Mouse (Mus musculus): ENCODE data around the gene Ptpru. TPM values are rescaled to one million over a fixed set of nuclear protein-coding genes. Genes with fewer than 3 reads are reported as not detected.
A peak's percentile ranks its signal among the peaks of the same experiment; 100 is the strongest.

Ptpru gene
- polyA plus RNA-seq, 1 experiment from 2014 or later = 10.5 TPM

DNA sequence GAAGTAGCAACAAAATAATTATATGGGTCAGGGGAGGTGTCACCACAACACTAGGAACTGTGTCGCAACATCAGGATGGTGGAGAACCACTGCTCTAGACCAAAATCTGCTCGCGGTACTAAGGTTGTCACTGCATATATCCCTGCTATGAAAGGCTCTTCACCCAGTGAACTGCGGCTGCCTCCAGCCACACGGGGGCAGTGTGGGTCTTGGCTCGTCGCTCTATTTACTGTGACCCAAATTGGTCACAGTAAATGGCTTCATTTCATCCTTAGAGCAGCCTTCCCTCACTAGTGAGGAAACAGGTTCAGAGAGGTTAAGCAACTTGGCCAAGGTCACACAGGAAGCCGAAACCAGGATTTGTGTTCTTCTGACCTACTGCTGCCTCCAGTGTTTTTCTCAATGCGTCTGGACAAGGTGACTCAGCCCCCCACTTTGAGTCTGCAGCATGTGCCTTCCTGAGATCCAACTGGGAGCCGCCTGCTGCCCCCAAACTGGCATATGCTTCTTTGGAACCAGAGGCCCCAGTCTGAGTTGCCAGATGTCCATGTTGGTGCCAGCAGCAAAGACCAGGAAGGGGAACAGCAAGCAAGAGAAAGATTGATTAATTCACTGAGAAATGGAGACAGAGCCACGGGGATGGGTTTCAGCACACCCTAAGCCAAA lies 114.5 kb downstream of the Ptpru start:
- WGBS = 53% methylated on average over 11 of the region's 11 CpGs
- H3K4me2 ChIP-seq = no peak overlapping the region
- H3K4me3 ChIP-seq (replicated peaks) = no peak overlapping the region
- H3K4me1 ChIP-seq = no peaks in the 10 kb centered on the region
- H3K27ac ChIP-seq = peak overlapping the region; percentile 75; the same call in 1 of the 2 replicates
- no peaks in the 10 kb centered on the region for H3K36me3 ChIP-seq
- H3K9me3 ChIP-seq = no peaks in the 10 kb centered on the region
- no peaks in the 10 kb centered on the region for H3K27me3 ChIP-seq (replicated peaks)
- H3K9ac ChIP-seq = no peak overlapping the region
- no peak for ATAC-seq (ENCODE audit: insufficient read depth, low FRiP score, low read depth)

DNA sequence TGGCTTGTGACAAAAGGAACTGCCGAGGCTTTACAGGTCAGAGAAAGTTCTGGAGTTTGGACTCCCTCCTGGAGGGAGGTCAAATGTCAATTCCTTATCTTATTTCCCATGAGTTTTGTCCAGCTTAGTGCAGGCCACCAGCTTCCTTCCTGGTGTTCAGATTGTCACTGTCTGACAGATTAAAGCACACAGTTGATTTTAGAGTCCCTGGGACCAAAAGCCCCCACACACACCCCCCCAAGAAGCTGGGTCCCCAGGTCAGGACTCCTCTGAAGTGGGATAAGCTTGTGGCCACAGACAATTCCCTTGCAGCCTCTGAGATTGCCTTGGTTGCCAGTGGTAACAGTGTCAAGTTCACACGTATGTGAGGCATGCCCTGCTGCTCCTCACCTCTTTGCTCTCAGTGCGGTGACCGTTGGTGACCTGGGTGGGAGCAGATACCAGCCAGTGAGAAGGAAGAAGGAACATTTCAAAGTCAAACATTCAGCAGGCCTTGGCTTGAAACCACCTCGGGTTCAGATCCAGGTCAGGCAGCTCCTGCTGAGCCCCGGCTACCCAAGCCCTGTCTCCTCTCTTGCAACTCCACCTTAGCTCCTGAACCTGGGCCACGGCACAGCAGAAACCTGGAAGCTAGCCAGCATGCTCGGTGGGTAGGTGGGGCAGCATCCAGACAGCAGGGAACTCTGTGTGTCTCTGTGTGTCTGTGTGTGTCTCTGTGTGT lies 115.8 kb downstream of the Ptpru start:
- no peaks in the 10 kb centered on the region for H3K36me3 ChIP-seq
- no peaks in the 10 kb centered on the region for H3K4me1 ChIP-seq
- H3K9ac ChIP-seq = no peak overlapping the region
- peak overlapping the region; percentile 75 for H3K27ac ChIP-seq
- ATAC-seq (ENCODE audit: insufficient read depth, low FRiP score, low read depth) = peak; percentile 68
- H3K9me3 ChIP-seq = no peaks in the 10 kb centered on the region
- no peak overlapping the region for H3K4me3 ChIP-seq (replicated peaks)
- no peaks in the 10 kb centered on the region for H3K27me3 ChIP-seq (replicated peaks)
- no peak overlapping the region for H3K4me2 ChIP-seq
- 15% methylated on average over 8 of the region's 8 CpGs for WGBS

DNA sequence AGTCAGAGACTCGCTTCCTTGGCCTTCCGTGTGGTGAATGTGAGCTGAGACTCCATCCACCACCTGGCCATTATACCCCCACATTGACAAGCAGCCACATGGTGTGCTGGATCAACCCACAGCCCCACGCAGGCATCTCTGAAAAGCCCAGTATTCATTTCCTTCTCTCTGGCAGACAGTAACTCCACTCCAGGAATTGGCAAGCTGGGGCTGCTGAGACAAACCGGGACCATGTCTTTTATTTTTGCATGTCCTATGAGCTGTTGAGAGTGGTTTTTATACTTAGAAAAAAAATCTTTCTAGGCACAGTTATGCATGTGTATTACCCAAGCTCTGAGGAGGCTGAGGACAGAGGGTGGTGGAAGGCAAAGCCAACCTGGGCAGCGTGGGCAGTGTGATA lies 118.9 kb downstream of the Ptpru start:
- no peaks in the 10 kb centered on the region for H3K27me3 ChIP-seq (replicated peaks)
- ATAC-seq (ENCODE audit: insufficient read depth, low FRiP score, low read depth) = no peak
- H3K9me3 ChIP-seq = no peaks in the 10 kb centered on the region
- H3K4me2 ChIP-seq = no peak overlapping the region
- no peak overlapping the region for H3K4me3 ChIP-seq (replicated peaks)
- no peak overlapping the region for H3K27ac ChIP-seq
- H3K9ac ChIP-seq = no peak overlapping the region
- H3K36me3 ChIP-seq = no peaks in the 10 kb centered on the region
- 71% methylated on average over 5 of the region's 5 CpGs for WGBS
- H3K4me1 ChIP-seq = no peaks in the 10 kb centered on the region

Other genes starting within 250 kb of the Ptpru start
- 57.5 and 66.0 TPM in 2 replicates for gene Mecr, start 5.2 kb upstream of the Ptpru start, polyA plus RNA-seq (2015; fragmentation: Nextera tagmentation; extraction: Ambion mirVana)
- gene Srsf4, start 35.3 kb upstream of the Ptpru start, polyA plus RNA-seq (2015; fragmentation: Nextera tagmentation; extraction: Ambion mirVana) = 95.1 and 97.8 TPM in 2 replicates
- gene Tmem200b, start 83.5 kb upstream of the Ptpru start, polyA plus RNA-seq (2015; fragmentation: Nextera tagmentation; extraction: Ambion mirVana) = 0.99 and 1.2 TPM in 2 replicates
- 0.13 TPM in 1 of 2 replicates, not detected in the other for gene Gm10300, start 236.4 kb upstream of the Ptpru start, polyA plus RNA-seq (2015; fragmentation: Nextera tagmentation; extraction: Ambion mirVana)
- gene Epb41, start 237.0 kb upstream of the Ptpru start, polyA plus RNA-seq (2015; fragmentation: Nextera tagmentation; extraction: Ambion mirVana) = 54.9 and 57.8 TPM in 2 replicates